Mouse (Mus musculus) hindbrain, embryonic 11.5 days (tissue): ENCODE data around the gene Fgd5. TPM values are rescaled to one million over a fixed set of nuclear protein-coding genes. Genes with fewer than 3 reads are reported as not detected.
"Not testable (repeated sequence)": the region's sequence is repeated elsewhere in the genome, so short reads cannot be mapped to it uniquely, and the experiment has no call there.

Source experiments
- ATAC-seq: fragments of 200-750 bp; cut with Nextera tagmentation; 2 replicates; pipeline ENCODE4 v1.8.0; 2017; ENCODE audit warnings: mild to moderate bottlenecking, moderate TSS enrichment, moderate library complexity; ENCODE audit not compliant: low FRiP score
- DNase-seq: peaks from one replicate; pipeline ENCODE4 v3.0.0-alpha.2; 2015; ENCODE audit warnings: low spot score
- H3K27ac ChIP-seq: fragments of 300-500 bp; sonication (generic); 2 replicates; pipeline ENCODE4 v1.5.1; 2014; ENCODE audit warnings: mild to moderate bottlenecking, low read depth, low read length
- H3K27me3 ChIP-seq: fragments of 300-500 bp; sonication (generic); 2 replicates; pipeline ENCODE4 v1.6.1; 2014; ENCODE audit warnings: mild to moderate bottlenecking, low read length, moderate library complexity, mixed read lengths; ENCODE audit not compliant: control insufficient read depth, insufficient read depth
- H3K36me3 ChIP-seq: fragments of 300-500 bp; sonication (generic); 2 replicates; pipeline ENCODE4 v1.6.1; 2014; ENCODE audit warnings: mild to moderate bottlenecking, low read length, moderate library complexity, mixed read lengths; ENCODE audit not compliant: control insufficient read depth, insufficient read depth
- H3K4me1 ChIP-seq: fragments of 300-500 bp; sonication (generic); replicated peaks from 2 replicates; pipeline ENCODE4 v1.6.1; 2014; ENCODE audit warnings: low read length, mixed read lengths; ENCODE audit not compliant: control insufficient read depth, insufficient read depth
- H3K4me2 ChIP-seq: fragments of 300-500 bp; sonication (generic); replicated peaks from 2 replicates; pipeline ENCODE4 v1.6.1; 2014; ENCODE audit warnings: mild to moderate bottlenecking, low read depth, low read length
- H3K4me3 ChIP-seq: fragments of 300-500 bp; sonication (generic); 2 replicates; pipeline ENCODE4 v1.5.1; 2014; ENCODE audit warnings: low read depth, low read length
- H3K9ac ChIP-seq: fragments of 300-500 bp; sonication (generic); 2 replicates; pipeline ENCODE4 v1.6.1; 2014; ENCODE audit warnings: low read depth, low read length
- H3K9me3 ChIP-seq: fragments of 300-500 bp; sonication (generic); 2 replicates; pipeline ENCODE4 v1.6.1; 2016; ENCODE audit warnings: low read length; ENCODE audit not compliant: control insufficient read depth
- WGBS: fragments of 180-500 bp; shearing (Covaris S2); extraction: QIAGEN DNeasy Blood & Tissue Kit; methylation state at CpG from one replicate; pipeline ENCODE4 v1.1.7; 2014; 5-methylcytosine and 5-hydroxymethylcytosine counted together
- polyA plus RNA-seq: library from polyadenylated mRNA; unstranded; fragments of >200 nt; fragmentation: Nextera tagmentation; extraction: Ambion mirVana; gene quantifications from 2 replicates; pipeline ENCODE4 v1.2.1, GENCODE M21; 2014

Gene Fgd5
- polyA plus RNA-seq, 1 experiment from 2014 or later: 6.5 TPM

DNA sequence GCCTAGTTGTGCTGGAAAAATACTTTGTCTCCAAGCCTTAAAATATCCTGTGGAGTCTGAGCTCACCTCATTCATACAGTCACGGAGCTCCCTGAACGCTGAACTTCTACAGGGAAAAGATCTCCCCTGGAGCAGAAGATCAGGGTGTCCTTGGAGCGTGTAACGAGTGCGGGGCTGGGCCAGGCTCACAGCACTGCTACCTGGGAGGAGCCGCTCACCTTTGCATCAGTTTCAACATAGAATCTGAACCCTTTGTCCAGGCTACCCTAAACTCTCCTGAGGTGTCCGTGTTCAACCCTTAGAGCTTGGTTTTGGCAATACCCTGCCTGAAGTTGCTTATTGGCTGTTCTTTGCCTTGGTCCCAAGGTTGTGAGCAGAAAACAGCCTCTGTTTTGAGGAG is 110.5 kb downstream of the Fgd5 start:
- not testable (repeated sequence) for H3K27ac ChIP-seq, H3K36me3 ChIP-seq, DNase-seq, H3K4me1 ChIP-seq, H3K4me3 ChIP-seq, H3K27me3 ChIP-seq, H3K4me2 ChIP-seq, H3K9me3 ChIP-seq, ATAC-seq, H3K9ac ChIP-seq
- 88% methylated on average over 7 of the region's 7 CpGs for WGBS

DNA sequence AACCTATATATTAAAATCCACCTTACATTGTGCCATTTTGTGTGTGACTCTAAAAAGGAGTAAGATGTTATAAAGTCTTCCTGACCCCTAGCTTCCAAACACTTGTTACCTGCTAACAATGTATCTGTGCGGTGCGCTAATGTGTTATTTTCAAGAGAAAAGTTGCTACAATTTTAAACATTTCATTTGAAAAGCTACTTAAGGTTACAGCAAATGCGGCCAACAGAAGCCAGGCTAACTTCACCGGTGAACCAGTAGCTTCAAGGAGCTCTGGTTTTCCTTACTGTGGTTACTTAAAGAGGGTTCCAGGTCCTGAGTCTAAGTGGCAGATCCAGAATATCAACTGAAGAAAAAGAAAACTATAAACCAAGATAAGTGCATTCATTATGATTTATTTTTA is 111.3 kb downstream of the Fgd5 start:
- Histone ChIP-seq H3K4me1 (0 out of 2 replicates have a peak, but pooled peaks cover 3% of the 10 kb centered on the region), H3K27ac (no peak overlapping the region), H3K9me3 (no peaks in the 10 kb centered on the region), H3K36me3 (no peaks in the 10 kb centered on the region), H3K9ac (no peak overlapping the region), H3K4me3 (no peak overlapping the region), H3K27me3 (no peaks in the 10 kb centered on the region), H3K4me2 (no peak overlapping the region)
- no peak for ATAC-seq
- no peak for DNase-seq
- WGBS: 91% methylated on average over 4 of the region's 4 CpGs

DNA sequence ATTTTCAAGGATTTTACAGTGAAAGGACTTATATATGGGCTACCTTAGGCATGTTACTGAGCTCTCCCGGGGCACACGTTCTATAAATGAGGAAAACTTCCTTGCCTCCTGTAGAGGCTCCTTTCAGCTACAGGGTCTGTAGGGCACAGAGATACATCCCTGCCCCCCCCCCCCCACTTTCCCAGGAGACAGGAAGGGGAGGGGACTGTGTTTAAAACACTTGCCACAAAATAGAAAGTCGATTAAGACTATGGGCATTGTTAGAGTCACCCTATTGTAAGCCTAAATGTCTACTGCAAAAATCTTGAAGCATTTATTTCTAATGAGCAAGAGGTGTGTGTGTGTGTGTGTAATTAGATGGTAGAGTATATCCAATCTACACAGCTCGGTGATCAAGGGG is 111.8 kb downstream of the Fgd5 start:
- no peak for DNase-seq
- WGBS: 4% methylated on average over 4 of the region's 4 CpGs
- ATAC-seq: 0 out of 2 replicates have a peak, but pooled peaks have one; percentile 3
- no peaks in the 10 kb centered on the region for H3K9me3 ChIP-seq
- peak overlapping the region; percentile 74 for H3K4me2 ChIP-seq
- peak overlapping the region; percentile 97 for H3K9ac ChIP-seq
- no peaks in the 10 kb centered on the region for H3K27me3 ChIP-seq
- no peaks in the 10 kb centered on the region for H3K36me3 ChIP-seq
- peak overlapping the region; percentile 99 for H3K27ac ChIP-seq
- peak overlapping the region; percentile 96 for H3K4me3 ChIP-seq
- H3K4me1 ChIP-seq: 0 out of 2 replicates have a peak, but pooled peaks cover 3% of the 10 kb centered on the region

DNA sequence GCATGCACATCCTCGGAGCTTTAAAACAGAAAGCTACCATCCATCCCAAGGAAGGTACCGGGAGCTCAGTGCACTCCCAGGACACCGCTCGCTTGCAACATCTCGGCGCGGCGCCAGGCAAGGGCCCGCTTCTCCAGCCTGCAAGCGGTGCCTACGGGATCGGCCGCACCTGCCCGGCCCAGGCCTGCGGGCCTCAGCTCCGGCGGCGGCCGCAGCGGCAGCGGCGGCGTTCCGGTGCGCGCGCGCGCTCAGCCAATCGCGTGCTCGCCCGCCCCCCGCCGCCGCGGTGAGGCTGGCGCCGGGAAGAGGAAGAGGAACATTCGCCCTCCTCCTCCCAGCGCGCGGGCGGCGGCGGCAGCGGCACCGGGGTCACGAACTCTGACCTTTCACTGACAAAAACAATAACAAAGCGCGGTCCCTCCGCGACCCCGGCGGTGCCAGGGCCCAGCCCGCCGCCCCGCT is 112.5 kb downstream of the Fgd5 start, which contains the start of gene Nr2c2:
TSS of gene Nr2c2 (plus strand) at position 261 of the 462 bp plus-strand sequence.
- H3K9me3 ChIP-seq: no peaks in the 10 kb centered on the region
- H3K4me2 ChIP-seq: peak within 1 kb of the TSS; percentile 74
- WGBS: under 1% methylated on average over 51 of the region's 58 CpGs
- 0 out of 2 replicates have a peak, but pooled peaks cover 3% of the 10 kb centered on the region for H3K4me1 ChIP-seq
- H3K27ac ChIP-seq: peak within 1 kb of the TSS; percentile 99
- peak within 1 kb of the TSS; percentile 96 for H3K4me3 ChIP-seq
- ATAC-seq (peak; percentile 62), DNase-seq (peak; percentile 87)
- H3K27me3 ChIP-seq: no peaks in the 10 kb centered on the region
- H3K9ac ChIP-seq: peak within 1 kb of the TSS; percentile 97
- no peaks in the 10 kb centered on the region for H3K36me3 ChIP-seq

DNA sequence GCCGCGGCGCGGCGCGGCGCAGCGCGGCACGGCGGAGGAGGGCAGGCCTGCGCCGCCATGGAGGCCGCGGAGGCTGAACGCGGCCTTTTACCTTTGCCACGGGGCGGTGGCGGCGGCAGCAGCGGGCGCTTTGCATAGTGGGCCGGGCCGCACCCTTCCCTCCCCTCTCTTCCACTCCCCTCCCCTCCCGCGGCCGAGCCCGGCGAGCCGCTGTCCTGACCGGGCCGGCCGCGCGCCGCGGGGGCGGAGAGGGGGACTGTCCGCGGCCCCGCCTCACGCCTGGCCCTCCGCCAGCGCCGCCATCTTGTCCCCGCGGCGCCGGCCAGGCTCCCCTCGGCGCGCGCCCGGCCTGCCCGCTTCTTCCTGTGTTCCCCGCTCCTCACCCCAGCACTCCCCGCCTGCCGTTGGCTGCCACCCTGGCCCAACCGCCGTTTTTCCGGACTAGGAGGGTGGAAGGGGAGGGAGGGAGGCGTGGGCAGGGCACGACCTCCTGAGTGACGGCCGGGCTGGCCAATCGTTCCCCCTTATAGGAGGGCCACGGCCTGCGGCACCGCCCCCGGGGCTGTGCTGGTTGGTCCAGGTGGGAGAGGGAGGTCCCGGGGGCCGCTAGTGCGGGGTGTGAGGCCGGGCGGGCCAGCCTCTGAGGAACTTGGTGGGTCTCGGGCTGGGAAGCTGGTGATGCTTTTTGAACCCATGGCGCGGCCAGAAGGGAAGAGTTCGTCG is 113.2 kb downstream of the Fgd5 start:
- H3K4me1 ChIP-seq: 0 out of 2 replicates have a peak, but pooled peaks cover 3% of the 10 kb centered on the region
- H3K4me2 ChIP-seq: peak overlapping the region; percentile 74
- peak overlapping the region; percentile 96 for H3K4me3 ChIP-seq
- peak; percentile 100 for DNase-seq
- no peaks in the 10 kb centered on the region for H3K36me3 ChIP-seq
- H3K9ac ChIP-seq: peak overlapping the region; percentile 97
- ATAC-seq: peak; percentile 99
- H3K27ac ChIP-seq: peak overlapping the region; percentile 99
- H3K27me3 ChIP-seq: no peaks in the 10 kb centered on the region
- WGBS: 1% methylated on average over 51 of the region's 81 CpGs
- no peaks in the 10 kb centered on the region for H3K9me3 ChIP-seq

DNA sequence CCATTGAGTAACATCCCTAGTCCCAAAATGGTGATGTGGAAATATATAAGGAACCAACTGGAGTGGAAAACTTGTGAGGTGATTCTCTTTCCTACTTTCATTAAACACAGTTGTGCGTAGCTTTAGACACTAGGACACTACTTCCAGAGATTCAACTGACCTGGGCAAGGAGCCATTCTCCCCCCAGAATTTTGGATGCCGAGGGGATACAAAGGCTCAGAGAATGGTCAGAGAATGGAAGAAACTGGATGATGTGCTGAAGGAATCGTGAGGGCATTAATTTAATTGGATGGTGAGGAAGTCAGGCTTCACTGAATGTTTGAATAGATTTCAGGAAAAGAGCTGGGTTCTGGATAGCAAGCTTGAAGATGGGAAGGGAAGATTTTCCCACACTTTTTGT is 114.1 kb downstream of the Fgd5 start:
- Histone ChIP-seq H3K27me3 (no peaks in the 10 kb centered on the region), H3K4me1 (0 out of 2 replicates have a peak, but pooled peaks cover 3% of the 10 kb centered on the region), H3K4me2 (peak overlapping the region; percentile 74), H3K36me3 (no peaks in the 10 kb centered on the region), H3K9me3 (no peaks in the 10 kb centered on the region), H3K4me3 (peak overlapping the region; percentile 96), H3K27ac (peak overlapping the region; percentile 99), H3K9ac (peak overlapping the region; percentile 97)
- ATAC-seq (no peak), DNase-seq (no peak)
- 39% methylated on average over 3 of the region's 3 CpGs for WGBS

DNA sequence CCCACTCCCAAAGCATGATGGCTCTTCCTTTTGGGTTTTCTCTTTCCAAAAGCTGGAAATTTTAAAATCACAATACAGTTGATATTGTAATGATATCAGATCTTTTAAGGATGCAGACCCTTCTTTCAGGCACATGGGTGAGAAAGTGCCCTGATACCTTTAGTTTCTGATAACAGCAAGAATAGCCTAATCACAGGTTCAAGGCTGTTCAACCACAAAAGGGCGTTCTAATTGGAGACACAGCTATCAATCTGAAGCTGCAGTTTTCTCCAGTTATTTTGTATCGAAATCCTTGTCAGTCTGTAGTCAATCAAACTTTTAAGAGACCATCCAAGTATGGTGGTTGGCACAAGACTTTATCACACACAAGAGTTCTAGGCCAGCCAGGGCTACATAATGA is 115.2 kb downstream of the Fgd5 start:
- Histone ChIP-seq H3K9me3 (no peaks in the 10 kb centered on the region), H3K4me3 (no peak overlapping the region), H3K36me3 (no peaks in the 10 kb centered on the region), H3K4me1 (0 out of 2 replicates have a peak, but pooled peaks cover 3% of the 10 kb centered on the region), H3K4me2 (no peak overlapping the region), H3K27ac (no peak overlapping the region), H3K9ac (no peak overlapping the region), H3K27me3 (no peaks in the 10 kb centered on the region)
- no peak for ATAC-seq
- 95% methylated on average over 2 of the region's 2 CpGs for WGBS
- no peak for DNase-seq

DNA sequence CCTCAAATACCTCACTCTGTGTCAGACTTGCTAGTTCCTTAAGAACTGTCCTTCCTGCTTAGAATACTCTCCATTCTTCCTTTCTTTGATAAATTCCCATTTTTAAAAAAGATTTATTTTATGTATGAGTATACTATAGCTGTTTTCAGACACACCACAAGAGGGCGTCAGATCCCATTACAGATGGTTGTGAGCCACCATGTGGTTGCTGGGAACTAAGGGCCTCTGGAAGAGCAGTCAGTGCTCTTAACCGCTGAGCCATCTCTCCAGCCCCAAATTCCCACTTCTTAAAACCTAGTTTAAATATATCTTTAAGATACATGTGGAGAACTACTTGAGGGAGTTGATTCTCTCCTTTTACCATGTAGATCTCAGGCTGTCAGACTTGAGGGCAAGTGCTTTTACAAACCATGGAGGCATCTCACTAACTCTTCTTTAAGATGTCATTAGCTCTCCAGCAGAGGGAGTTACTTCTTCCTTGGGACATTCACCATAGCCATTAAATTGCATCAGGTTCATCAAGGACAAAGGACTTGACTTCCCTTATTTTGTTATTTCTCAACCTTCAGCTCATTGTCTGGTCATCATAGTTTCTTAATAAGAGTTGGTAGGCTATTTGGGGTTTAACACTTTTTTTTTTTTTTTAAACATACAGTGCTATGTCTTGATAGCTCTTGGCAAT is 122.1 kb downstream of the Fgd5 start:
- Histone ChIP-seq H3K4me1 (no peaks in the 10 kb centered on the region), H3K36me3 (no peaks in the 10 kb centered on the region), H3K4me3 (no peak overlapping the region), H3K9ac (no peak overlapping the region), H3K9me3 (no peaks in the 10 kb centered on the region), H3K27me3 (no peaks in the 10 kb centered on the region), H3K4me2 (no peak overlapping the region), H3K27ac (no peak overlapping the region)
- no peak for DNase-seq
- no peak for ATAC-seq
- 77% methylated on average over 2 of the region's 2 CpGs for WGBS
